Mouse (Mus musculus): ENCODE data around the gene Prox1.
A peak's percentile ranks its signal among the peaks of the same experiment; 100 is the strongest.

Prox1 gene

DNA sequence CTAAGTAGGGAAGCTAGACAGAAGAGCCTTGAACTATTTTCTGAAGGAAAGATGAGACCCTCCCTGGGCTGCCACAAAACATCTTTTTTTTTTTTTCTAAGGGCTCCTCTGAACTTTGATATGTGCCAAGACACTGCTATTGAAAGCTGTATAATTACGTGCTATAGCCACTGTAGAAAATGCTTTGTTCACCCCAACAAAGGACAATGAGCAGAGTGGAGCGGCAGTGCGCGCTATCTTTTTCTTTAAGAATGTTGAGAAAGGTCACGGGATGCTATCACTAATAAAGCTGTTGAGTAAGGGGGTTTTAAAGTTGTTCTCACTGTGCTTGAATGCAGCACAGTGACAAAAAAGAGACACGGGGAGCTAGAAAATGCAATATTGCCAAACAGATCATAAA is 30.0 kb downstream of the Prox1 start:
- no peak for DNase-seq

DNA sequence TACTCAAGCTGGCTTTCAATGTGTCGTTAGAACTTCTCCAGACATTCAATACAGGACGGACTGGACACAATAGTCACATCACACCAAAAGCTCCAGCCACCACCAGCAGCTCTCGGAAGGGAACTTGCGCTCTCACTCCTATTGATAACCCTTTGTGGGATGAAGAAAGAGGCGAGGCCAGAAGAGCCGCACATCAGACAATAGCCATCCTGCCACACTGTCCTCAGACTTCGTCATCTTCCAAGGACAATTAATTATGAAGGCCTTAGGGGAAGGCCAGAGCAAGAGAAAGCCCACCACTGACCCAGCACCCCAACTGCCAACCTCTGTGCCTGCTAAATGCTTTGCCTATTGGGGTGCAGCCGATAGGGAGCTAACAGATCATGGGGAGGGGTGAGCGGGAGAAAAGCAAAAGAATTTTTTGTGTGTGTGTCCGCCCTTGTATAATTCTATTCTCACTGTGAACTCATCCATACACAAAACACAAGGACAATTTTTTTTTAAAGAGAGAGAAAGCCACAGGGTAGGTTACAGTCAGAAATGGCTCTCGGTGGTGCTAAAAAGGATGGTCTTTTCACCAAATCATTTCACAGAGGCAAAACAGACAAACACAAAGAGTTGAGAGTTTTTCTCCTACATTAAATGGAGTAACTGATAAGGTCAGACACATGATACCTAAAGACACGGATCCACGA is 30.7 kb downstream of the Prox1 start:
- no peak for DNase-seq

DNA sequence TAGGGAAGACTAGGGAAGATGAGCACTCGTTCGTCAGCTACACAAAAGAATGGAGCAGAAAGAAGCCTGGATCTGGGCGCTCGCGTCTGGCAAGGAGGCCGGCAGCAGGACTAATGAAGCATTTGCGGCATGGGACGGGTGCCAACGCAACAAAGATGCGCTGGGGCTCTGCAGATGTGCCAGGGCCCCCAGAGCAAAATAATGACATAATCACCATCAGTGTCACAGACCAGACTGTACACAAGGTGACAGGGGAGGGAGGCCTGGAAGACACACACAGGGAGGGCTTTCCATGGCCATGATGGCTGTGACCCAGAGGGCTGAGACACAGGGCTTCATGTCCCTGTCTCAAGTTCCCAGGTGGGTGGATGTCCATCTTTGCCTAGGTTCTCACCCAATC is 32.6 kb downstream of the Prox1 start:
- DNase-seq = no peak

DNA sequence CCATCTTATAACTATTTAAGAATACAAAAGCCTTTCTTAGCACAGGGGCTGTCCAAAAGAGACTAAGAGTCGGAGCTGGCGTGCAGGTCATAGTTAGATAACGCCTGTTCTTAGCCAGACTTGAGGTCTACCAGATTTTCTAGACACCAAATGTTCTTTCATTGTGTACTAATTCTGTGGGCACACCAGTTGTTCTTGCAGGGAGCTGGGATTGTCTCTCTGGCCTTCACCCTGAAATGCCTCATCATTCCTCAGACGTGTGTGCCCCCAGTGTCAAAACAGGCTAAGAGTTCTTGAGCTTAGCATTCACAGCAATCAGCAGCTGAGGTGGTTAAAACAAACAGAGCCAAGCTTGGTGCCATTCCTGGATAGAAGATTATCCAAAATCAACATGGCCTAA is 37.6 kb downstream of the Prox1 start:
- DNase-seq = no peak

DNA sequence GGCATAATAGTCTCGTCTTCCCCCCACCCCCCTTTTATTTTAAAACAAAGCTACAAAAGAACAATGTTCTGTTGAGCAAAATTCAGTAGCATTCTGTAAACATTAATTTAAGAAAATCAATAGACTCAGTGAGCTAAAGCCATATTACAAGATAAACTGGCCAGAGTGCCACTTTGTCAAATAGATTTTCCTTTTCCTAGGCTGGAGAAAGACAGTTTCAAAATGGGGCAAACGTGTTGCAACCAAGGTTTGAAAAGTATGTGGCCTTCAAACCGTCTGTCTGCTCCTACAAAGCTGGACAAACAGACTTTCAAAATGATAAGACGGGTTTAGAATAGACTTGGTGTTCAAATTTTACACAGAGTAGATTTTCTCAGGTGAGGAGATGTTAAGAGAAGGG is 39.6 kb downstream of the Prox1 start:
- DNase-seq = no peak

DNA sequence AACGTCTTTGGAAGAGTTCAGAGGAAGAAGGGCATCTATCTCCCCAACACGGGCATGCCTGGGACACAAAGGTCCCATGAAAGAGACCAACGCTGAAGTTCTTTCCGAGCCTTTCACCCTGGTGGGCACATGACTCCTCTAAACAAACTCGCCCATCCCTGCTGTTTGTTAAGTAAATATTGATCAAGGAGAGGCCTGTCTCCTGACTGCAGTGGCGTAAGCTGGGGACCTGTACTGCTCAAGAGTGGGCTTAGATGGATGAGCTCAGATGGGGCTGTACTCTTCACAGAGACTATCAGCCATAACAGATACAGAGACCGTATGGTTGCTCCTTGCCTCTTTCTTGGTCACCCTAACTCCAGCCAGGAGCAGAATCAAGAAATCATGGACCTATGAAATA is 41.0 kb downstream of the Prox1 start:
- DNase-seq = no peak

DNA sequence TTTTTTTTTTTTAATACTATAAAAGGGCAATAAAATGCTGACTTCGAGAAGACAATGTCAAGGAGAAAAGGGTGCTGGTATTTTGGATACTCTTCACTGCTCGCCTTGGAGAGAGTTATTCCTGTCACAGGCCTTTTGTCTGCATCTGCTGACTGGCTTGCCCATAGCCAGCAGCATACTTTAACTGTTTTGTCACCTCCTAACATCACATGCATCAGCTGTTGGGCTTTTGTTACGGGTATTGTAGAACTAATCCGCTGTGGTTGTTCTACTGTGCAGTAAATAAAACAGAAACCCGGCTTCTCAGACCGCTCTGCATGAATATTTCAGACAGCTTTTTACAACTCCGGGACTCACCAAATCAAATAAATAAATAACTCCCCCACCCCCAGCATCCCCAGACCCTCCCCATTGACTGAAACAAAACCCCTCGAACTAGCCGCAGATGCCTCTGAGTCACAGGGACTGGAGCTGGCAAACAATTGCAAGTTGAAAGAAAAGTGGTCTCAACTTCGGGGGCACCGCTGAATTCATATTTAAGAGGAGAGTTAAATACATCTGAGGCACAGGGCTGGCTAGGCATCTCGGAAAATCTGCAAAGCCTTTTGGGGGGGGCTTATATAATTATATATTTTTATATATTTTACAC is 41.7 kb downstream of the Prox1 start:
- DNase-seq = no peak

DNA sequence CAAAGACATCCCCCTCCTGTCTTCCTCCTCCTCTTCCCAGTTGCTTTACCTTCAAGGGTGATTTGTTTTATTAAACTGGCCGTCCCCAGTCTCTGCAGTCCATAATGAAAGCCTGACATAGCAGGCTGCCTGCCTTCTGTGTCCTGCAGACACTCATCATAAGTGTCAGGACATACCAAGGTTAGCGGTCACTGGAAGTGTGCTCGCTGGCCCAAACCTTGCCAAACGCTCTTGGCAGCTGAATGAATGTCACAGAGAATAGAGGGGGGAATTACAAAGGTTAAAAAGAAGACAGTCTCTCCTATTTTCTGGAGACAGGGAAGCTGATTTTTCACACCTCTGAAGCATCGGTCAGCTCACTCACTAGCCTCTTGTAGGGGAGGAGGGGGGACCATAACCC is 42.6 kb downstream of the Prox1 start:
- no peak for DNase-seq

DNA sequence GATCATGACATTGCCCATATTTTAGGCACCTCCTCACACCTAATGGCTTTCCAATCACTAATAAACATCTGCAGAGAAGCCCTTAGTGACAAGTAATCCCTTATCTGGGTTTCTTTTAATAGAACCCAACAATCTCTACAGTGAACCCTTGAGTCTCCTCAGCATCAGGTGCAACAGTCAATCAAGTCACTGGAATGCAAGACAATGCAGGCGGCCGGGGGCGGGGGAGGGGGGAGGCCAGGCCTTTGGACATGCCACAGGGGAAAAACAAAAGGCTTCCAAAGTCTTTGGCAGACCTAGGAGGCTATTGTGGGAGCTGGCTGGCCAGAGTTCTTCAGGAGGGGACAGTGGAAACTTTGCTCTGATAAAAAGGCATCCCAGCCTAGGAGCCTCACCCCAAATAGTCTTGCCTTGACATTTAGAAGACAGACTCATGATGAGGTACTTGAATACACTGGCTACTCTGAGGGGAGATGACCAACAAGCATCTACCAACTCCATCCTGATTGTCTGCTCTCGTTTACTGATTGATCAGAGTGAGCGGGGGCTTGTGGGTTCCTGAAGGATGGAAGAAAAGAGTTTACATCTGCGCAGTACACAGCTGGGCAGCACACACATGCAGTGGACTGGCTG is 43.2 kb downstream of the Prox1 start:
- no peak for DNase-seq

DNA sequence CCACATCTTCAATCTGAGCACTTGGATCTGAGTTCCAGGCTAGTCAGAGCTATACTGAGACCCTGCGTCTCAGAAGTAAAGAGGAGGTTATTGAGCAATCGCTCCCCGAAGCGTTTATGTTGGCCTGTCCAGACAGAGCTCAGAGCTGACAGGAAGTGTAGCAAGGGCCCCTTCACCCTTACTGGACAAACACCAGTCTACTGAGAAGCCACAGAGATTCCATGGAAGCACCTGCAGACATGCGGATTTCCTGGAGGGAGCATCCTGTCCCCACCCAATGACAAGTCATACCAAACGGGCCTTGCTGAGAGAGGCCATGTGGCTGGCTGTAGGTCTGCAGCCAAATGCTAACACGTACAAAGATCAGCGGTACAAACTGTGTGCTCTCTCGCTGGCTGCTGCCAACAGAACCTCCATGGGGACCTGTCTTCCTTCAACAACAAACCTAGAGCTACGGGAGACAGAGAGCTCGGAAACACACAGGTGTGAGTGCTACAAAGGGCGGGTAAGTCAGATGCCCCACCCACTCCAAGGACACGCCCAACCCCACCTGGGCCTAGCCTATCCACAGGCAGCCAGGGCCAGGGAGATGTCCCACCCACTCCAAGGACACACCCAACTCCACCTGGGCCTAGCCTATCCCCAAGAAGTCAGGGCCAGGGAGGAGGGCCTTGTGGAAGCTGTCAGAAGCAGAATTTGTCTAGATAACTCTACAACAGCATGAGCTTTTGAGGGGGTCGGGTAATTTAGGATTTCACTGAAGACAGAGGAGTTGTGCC is 45.4 kb downstream of the Prox1 start:
- DNase-seq = no peak

DNA sequence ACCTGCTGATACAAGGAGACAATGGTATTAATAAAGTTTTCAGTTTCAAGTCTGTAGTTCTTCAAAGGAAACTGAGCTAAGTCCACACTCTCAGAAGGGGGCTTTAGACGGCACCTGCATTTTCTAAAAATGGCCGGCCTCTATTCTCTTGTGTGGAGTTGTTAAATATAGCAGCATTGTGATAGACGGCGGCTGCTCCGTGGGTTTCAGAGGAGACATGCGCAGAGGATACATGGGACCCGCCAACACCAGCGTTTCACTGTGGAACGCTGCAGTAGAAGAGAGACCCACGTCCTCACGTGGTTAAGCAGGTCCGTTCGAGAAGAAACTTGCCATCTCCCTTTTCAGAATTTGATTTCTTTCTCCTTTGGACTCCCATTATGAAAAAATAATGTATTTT is 47.1 kb downstream of the Prox1 start:
- no peak for DNase-seq

DNA sequence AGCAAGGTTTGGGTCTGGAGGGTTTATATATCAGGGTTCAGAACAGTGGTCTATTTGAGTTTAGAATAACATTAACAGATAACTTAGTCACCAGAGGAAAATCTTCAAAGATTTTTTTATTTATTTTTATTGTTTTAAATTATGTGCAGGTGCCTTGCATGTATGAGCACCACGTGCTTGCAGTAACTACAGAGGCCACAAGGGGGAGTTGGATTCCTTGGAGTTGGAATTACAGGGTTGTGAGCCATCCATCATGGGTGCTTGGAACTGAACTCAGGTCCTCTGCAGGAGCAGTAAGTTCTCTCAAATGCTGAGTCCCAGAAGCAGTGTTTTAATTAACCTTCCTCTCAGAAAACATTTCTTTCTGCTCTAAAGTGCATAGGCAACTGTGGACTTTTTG is 54.5 kb downstream of the Prox1 start:
- DNase-seq = no peak

DNA sequence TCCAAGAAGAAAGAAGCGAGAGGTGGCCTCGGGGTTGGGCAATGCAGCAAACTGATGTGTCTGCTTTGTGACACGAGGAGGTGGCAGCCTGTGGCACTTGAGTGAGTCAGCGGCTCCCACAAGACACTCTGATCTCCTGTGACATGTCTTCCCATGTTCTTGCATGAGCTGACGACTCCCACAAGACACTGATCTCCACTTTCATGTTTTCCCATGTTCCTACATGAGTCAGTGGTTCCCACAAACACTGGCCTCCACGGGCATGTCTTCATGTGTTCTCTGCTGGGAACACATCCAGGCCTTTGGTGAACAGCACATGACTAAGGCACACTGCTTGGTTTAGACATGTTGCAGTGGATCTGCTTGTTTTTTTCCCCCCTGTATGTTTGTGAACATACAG is 58.8 kb downstream of the Prox1 start:
- DNase-seq = no peak

DNA sequence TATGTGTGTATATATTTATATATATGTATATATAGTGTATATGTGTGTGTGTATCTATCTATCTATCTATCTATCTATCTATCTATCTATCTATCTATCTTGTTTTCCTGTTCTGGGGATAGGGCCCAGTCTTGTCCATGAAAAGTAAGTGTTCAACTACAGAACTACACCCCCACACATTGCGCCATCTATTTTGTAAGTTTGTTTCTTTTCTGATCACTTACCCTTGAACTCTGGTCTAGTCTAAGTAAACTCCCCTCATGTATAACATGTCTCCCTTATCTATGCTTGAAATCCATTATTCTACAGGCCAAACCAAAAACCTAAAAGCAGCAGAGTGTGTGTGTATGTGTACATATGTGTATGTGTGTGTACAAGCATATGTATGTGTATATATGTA is 62.9 kb downstream of the Prox1 start:
- DNase-seq = no peak

DNA sequence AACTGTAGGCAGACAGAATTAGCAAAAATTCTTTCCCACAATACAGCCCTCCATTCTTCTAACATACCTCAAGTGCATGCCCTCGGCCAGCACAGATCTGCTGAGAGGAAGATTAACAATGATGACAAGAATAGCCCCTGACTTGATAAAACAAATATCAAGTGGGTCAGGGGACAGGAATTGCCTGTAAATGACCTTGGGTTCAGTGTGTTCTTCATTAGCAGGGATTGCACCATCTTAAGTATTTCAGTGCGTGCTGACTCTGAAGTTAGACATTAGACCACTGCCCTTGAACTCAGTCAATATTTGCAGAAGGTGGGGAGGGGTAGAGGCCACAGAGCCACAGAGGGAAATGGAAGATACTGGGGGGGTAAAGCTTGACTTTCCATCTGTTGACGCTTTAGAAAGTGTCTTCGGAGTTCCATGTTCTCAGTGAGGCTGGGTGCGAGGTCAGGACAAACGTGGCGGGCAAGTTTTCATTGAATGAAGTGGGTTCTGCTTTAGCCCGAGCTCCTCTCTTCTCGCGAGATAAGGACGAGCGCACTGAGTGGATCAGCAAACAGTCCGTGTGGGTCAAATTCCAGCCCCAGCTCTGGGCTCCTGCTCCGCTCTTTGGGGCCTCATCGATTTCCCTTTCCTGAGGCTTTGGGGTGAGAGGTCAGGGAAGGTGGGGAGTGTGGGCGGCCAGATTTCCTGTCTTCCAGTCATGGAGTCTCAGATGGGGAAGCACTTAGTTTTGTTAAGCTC is 63.7 kb downstream of the Prox1 start:
- DNase-seq = no peak

DNA sequence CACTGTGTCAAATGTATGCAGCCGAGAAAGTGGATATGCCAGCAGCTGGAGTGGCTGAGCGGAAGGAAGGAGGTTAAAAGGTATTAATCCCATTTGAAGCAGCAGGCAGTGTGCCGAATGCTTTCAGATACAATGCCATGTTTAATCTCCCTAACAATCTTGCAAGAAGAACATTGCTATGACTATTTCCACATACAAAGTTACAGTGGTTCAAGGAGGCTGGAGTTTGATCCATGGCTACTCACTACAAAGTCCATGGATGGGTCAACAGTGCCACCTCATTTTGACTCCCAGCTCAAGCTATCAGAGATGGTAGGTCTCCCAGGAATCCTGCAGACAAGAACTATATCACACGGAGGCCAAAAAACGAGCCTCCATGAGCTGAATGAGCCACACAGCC is 64.5 kb downstream of the Prox1 start:
- no peak for DNase-seq

DNA sequence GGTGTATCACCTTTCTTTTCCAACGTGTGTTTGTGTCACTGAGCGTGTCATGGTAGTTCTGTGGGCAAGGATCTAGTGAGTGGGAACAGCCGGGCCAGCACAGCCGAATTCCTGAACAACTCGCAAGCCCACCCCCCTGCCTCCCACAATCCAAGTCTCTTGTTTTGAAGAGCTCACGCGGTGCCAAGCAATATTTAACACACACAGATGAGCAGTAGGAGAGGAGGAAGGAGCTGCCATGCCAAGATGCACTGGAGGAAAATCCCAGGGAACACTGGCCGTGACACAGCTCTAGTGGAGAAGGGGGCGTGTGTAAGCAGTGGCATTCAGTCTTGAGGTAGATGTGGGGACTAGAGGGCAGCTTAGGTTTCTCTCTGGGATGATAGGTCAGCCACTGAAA is 77.2 kb downstream of the Prox1 start:
- DNase-seq = no peak

DNA sequence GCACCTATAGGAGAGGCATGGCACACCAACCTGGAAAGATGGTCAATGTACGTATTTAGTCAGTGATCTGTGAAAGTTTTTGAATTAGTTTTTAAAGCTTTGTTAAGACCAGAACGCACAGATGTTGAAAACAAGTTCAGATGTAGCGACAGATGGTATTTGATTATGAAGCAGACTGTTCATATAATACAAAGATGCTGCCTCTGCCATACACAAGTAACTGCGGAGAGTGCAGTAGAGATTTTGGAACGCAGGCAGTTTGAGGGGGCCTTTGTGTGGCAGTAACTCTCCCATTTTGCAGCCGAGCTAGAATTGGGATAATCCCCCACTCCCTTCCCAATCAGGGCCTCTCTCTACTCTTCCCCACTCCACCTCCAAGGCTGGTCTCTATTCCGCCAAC is 78.4 kb downstream of the Prox1 start:
- no peak for DNase-seq

DNA sequence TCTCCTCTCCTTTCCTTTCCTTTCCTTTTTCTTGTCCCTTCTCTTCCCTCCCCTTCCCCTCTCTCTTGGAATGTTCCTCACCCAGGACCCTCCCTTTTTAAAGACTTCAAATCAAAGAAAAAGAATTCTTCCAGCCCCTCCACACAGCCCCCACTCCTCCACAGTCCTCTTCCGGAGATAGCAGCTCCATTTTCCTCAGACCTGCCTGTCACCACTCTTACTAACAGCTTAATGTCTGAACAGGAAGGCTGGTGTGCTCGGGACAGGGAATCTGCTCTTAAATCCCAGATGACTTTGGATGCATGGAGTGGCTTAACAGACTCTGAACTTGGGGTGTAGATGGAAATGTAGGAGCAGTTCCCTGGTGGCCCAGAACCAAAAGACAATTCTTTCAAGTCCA is 81.6 kb downstream of the Prox1 start:
- no peak for DNase-seq

DNA sequence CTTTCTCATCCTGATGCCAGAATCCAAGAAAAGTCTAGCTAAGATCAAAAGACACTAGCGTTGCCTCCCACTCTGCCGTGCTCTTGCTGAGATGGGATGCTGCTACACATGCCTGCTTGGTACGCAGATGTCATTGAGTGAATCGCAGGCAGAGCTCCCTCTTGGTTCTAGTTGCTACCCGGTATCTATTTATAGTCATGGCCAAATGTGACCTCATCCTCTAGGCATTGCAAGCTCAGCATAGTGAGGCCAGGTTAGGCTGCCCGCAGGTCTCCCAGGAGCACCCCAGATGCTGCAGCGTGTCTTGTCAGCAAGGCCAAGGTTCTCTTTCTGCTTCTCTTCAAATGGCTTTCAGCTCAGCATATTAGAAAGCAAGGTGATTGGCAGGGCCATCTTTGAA is 84.8 kb downstream of the Prox1 start:
- DNase-seq = peak; percentile 7 to 15

DNA sequence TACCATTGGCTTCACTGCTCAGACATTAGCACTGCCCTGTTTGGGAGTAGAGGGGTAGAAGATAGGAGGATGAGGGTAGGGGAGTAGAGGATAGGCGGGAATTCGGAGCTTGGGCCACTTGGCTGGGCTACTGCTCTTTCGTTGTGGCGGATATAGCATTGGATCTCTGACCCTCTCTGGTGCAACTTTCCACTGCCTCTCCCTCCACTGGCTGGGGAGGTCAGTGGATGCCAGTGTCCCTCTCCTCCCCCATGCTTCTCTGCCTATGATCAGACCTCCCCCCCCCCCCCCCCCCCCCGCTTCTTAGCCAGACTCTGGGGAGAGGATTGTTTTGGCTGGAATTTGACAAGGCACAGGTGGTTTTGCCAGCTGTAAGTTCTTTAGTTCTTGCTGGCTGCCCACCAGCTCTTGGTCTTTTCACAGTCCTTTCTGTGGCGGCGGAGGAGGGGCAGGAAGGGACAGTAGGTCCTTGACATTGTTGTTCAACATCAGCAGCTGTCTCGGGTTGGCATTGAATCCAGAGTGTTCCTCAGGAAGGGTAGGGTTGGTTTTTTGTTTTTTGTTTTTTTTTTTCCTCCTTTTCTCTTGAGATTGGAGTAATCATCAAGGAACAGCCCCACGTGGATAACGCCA is 90.8 kb downstream of the Prox1 start:
- no peak for DNase-seq

DNA sequence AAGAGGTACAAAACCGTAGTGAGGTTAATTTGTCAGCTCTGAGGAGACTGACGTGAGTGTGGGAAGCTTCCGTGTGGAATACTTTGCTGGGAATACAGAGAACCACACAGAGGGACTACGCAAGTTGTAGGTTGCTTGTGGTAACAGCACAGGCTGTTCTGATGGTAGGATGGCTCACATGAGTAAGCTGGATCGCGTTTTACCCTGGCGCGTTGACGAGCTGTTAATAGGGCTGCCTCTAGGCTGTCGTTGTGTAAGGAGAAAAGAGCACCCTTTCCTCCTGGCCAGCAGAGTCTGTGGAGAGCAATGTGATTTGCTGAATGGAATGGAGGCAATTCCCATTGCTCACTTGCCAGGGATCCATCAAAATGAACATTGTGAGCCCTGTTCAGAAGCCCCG is 93.9 kb downstream of the Prox1 start:
- DNase-seq = no peak

Measured in kidney, adult 8-10 months (tissue).